Comparison of ENCODE assay signal across 8 mouse cellular contexts in genomic region chr11:85139581-85140540, GRCm38 (mm10). TPM values are rescaled to one million over a fixed set of nuclear protein-coding genes. Genes with fewer than 3 reads are reported as not detected.
DNase-seq lines count a peak whose midpoint lies in the region; ATAC-seq and TF ChIP-seq lines count a peak whose summit lies in the region.

Gene Usp32, minus strand, starts transcription at chr11:85140161.

- peak within 1 kb of the TSS; percentile 89 for H3K4me3 ChIP-seq in embryonic facial prominence, embryonic 14.5 days (ENCODE audit: low read depth, low read length)
- peak within 1 kb of the TSS; percentile 82 for H3K4me3 ChIP-seq in heart, adult 2 months
- H3K4me3 ChIP-seq in limb, embryonic 14.5 days (replicated peaks; ENCODE audit: low read length) = peak within 1 kb of the TSS; percentile 84
- H3K4me3 ChIP-seq in midbrain, postnatal 0 days (ENCODE audit: low read depth, low read length) = peak within 1 kb of the TSS; percentile 82

- ATAC-seq in embryonic facial prominence, embryonic 14.5 days (ENCODE audit: low read depth) = peak; percentile 98
- peak; percentile 98 for ATAC-seq in limb, embryonic 14.5 days (ENCODE audit: low FRiP score, low read depth)
- ATAC-seq in midbrain, postnatal 0 days (ENCODE audit: low FRiP score) = peak; percentile 97

- no peaks in the 10 kb centered on the region for H3K9me3 ChIP-seq in embryonic facial prominence, embryonic 14.5 days (ENCODE audit: control insufficient read depth, low read length)
- H3K9me3 ChIP-seq in limb, embryonic 14.5 days (ENCODE audit: control insufficient read depth, low read length) = no peaks in the 10 kb centered on the region
- H3K9me3 ChIP-seq in midbrain, postnatal 0 days (ENCODE audit: low read length) = no peaks in the 10 kb centered on the region

- peak; percentile 90 for TF ChIP-seq POLR2A in heart, adult 2 months (IDR thresholded peaks at IDR 0.05; ENCODE audit: insufficient read depth, low read depth, low read length)
- peak; percentile 86; the same call in 1 of the 2 replicates for TF ChIP-seq POLR2A in limb, embryonic 14.5 days (IDR thresholded peaks at IDR 0.05; ENCODE audit: borderline replicate concordance, extremely low read depth, insufficient read depth, insufficient read length)

- DNase-seq in 3T3-L1 (ENCODE audit: low read depth, low spot score) = peak; percentile 96
- peak; percentile 81 to 95 for DNase-seq in adrenal gland, postnatal 4 days (ENCODE audit: low spot score in 2 of 2)
- peak; percentile 98 for DNase-seq in embryonic facial prominence, embryonic 14.5 days (ENCODE audit: low spot score)
- peak; percentile 95 to 98 for DNase-seq in heart, adult 2 months
- peak; percentile 97 for DNase-seq in kidney, adult 9 months
- DNase-seq in limb, embryonic 14.5 days (ENCODE audit: low spot score) = peak; percentile 97
- DNase-seq in midbrain, postnatal 0 days (ENCODE audit: low spot score) = peak; percentile 98
- peak; percentile 92 to 94 for DNase-seq in spleen, postnatal 14 days (ENCODE audit: low spot score in 2 of 2)

- H3K9ac ChIP-seq in embryonic facial prominence, embryonic 14.5 days (ENCODE audit: low read depth, low read length) = peak within 1 kb of the TSS; percentile 83
- H3K9ac ChIP-seq in heart, adult 2 months (ENCODE audit: low read depth, low read length) = peak within 1 kb of the TSS; percentile 97
- peak within 1 kb of the TSS; percentile 82 for H3K9ac ChIP-seq in limb, embryonic 14.5 days (ENCODE audit: low read depth, low read length, severe bottlenecking)
- H3K9ac ChIP-seq in midbrain, postnatal 0 days (replicated peaks; ENCODE audit: low read length, poor library complexity, severe bottlenecking) = peak within 1 kb of the TSS; percentile 88

- 0 out of 2 replicates have a peak, but pooled peaks have one; percentile 16 for TF ChIP-seq EP300 in heart, adult 2 months (IDR thresholded peaks at IDR 0.05; ENCODE audit: insufficient read depth, low read depth, low read length)

- 1% methylated on average over 61 of the region's 94 CpGs for WGBS in embryonic facial prominence, embryonic 14.5 days
- whole genome bisulfite sequencing in heart, adult 2 months = under 1% methylated on average over 90 of the region's 94 CpGs
- WGBS in limb, embryonic 14.5 days = under 1% methylated on average over 81 of the region's 94 CpGs
- under 1% methylated on average over 78 of the region's 94 CpGs for WGBS in midbrain, postnatal 0 days

- H3K4me2 ChIP-seq in embryonic facial prominence, embryonic 14.5 days (ENCODE audit: low read depth, low read length) = peak within 1 kb of the TSS; percentile 76
- peak within 1 kb of the TSS; percentile 75 for H3K4me2 ChIP-seq in limb, embryonic 14.5 days (replicated peaks; ENCODE audit: low read depth, low read length, severe bottlenecking)
- peak within 1 kb of the TSS; percentile 68 for H3K4me2 ChIP-seq in midbrain, postnatal 0 days (ENCODE audit: low read depth, low read length, poor library complexity, severe bottlenecking)

- peaks cover 10% of the 10 kb centered on the region for H3K4me1 ChIP-seq in embryonic facial prominence, embryonic 14.5 days (ENCODE audit: control insufficient read depth, insufficient read depth, low read length)
- peaks cover 5% of the 10 kb centered on the region for H3K4me1 ChIP-seq in heart, adult 2 months (ENCODE audit: control insufficient read depth, insufficient read depth, low read length)
- H3K4me1 ChIP-seq in limb, embryonic 14.5 days (ENCODE audit: control insufficient read depth, insufficient read depth, low read length) = peaks cover 6% of the 10 kb centered on the region; the same call in 1 of the 2 replicates
- no peaks in the 10 kb centered on the region for H3K4me1 ChIP-seq in midbrain, postnatal 0 days (ENCODE audit: insufficient read depth, low read length)

- TF ChIP-seq CTCF in heart, adult 2 months (IDR thresholded peaks at IDR 0.05) = 0 out of 2 replicates have a peak, but pooled peaks have one; percentile 12
- TF ChIP-seq CTCF in midbrain, postnatal 0 days (IDR thresholded peaks at IDR 0.05) = peak; percentile 21; the same call in 1 of the 2 replicates

- H3K36me3 ChIP-seq in embryonic facial prominence, embryonic 14.5 days (ENCODE audit: control insufficient read depth, insufficient read depth, low read length) = no peaks in the 10 kb centered on the region
- peaks cover 2% of the 10 kb centered on the region; the same call in 1 of the 2 replicates for H3K36me3 ChIP-seq in heart, adult 2 months (ENCODE audit: control insufficient read depth, insufficient read depth, low read length)
- H3K36me3 ChIP-seq in limb, embryonic 14.5 days (ENCODE audit: control insufficient read depth, insufficient read depth, low read length) = no peaks in the 10 kb centered on the region
- H3K36me3 ChIP-seq in midbrain, postnatal 0 days (ENCODE audit: insufficient read depth, low read length) = no peaks in the 10 kb centered on the region

- H3K27ac ChIP-seq in embryonic facial prominence, embryonic 14.5 days (replicated peaks; ENCODE audit: low read depth, low read length) = peak within 1 kb of the TSS; percentile 84
- H3K27ac ChIP-seq in heart, adult 2 months = peak within 1 kb of the TSS; percentile 84
- peak within 1 kb of the TSS; percentile 76 for H3K27ac ChIP-seq in limb, embryonic 14.5 days (replicated peaks; ENCODE audit: low read depth, low read length)
- H3K27ac ChIP-seq in midbrain, postnatal 0 days (ENCODE audit: low read depth, low read length) = peak within 1 kb of the TSS; percentile 89

- no peaks in the 10 kb centered on the region for H3K27me3 ChIP-seq in embryonic facial prominence, embryonic 14.5 days (replicated peaks; ENCODE audit: control insufficient read depth, insufficient read depth, low read length)
- no peaks in the 10 kb centered on the region for H3K27me3 ChIP-seq in heart, adult 2 months (ENCODE audit: control insufficient read depth, insufficient read depth, low read length)
- no peaks in the 10 kb centered on the region for H3K27me3 ChIP-seq in limb, embryonic 14.5 days (ENCODE audit: control insufficient read depth, insufficient read depth, low read length)
- H3K27me3 ChIP-seq in midbrain, postnatal 0 days (ENCODE audit: insufficient read depth, low read length) = no peaks in the 10 kb centered on the region

- intact Hi-C loops in heart, adult 2 months (cut with DNase I) = loop anchor here (1.0 to 2.0 kb wide), 2 partner anchors 95 to 171 kb away; partner anchors contain the start of genes Appbp2 and Ppm1d

- peaks cover 2% of the 10 kb centered on the region; the same call in 1 of the 2 replicates for H3K79me2 ChIP-seq in heart, adult 2 months (replicated peaks; ENCODE audit: control insufficient read depth, insufficient read depth, low read length)

RNA-seq across cellular contexts. Expression of gene Usp32, which starts in this region (rescaled TPM):
- total RNA-seq in adrenal gland, postnatal 4 days (2021) = 10 to 100 TPM; 40.2 to 44.6 TPM
- 4.9 and 6.8 TPM in 2 replicates for polyA plus RNA-seq in embryonic facial prominence, embryonic 14.5 days (2014; fragmentation: Nextera tagmentation; extraction: Ambion mirVana)
- 10 to 100 TPM; 22.6 to 24.5 TPM for total RNA-seq in heart, adult 2 months (2021)
- polyA plus RNA-seq in heart, adult 2 months (2012; rRNA removed) = 4.0 and 9.0 TPM in 2 replicates
- 9.0 and 10.7 TPM in 2 replicates for polyA plus RNA-seq in limb, embryonic 14.5 days (2012; rRNA removed)
- 5.9 and 6.0 TPM in 2 replicates for polyA plus RNA-seq in limb, embryonic 14.5 days (2014; fragmentation: Nextera tagmentation; extraction: Ambion mirVana)
- 57.3 and 61.7 TPM in 2 replicates for total RNA-seq in midbrain, postnatal 0 days (2014; rRNA removed)
- polyA plus RNA-seq in midbrain, postnatal 0 days (2015; fragmentation: Nextera tagmentation; extraction: Ambion mirVana) = 9.5 and 12.0 TPM in 2 replicates

Comparison
In these comparisons a context has a peak if more than half of its experiments do, and no peak if none do; other contexts are left out.
1. Peak in every context shown above with its lines: DNase-seq, ATAC-seq, H3K4me3 ChIP-seq and H3K27ac ChIP-seq.